ENCODE assay signal across 9 mouse cellular contexts in genomic region chr2:172221656-172222393, GRCm38 (mm10). TPM values are rescaled to one million over a fixed set of nuclear protein-coding genes. Genes with fewer than 3 reads are reported as not detected.
DNase-seq lines count a peak whose midpoint lies in the region; ATAC-seq and TF ChIP-seq lines count a peak whose summit lies in the region.
"Had no signal": no experiment of that assay in that cellular context is flagged by ENCODE, and none has a peak within 500 bp of the region (broad histone marks: within the 10 kb centered on the region; RNA-seq: fewer than 3 reads in every experiment).

No protein-coding gene starts in this region.

- intact Hi-C loops in heart, adult 2 months (cut with DNase I), result loop anchor here (5.0 to 10.0 kb wide), 3 partner anchors 225 to 533 kb away; no protein-coding TSS in a partner anchor

- 0 out of 2 replicates have a peak, but pooled peaks have one; percentile 48 for ATAC-seq in forebrain, embryonic 13.5 days
- ATAC-seq in forebrain, embryonic 12.5 days (ENCODE audit: low FRiP score), result no peak

- H3K27me3 ChIP-seq in forebrain, embryonic 13.5 days, result peaks cover 11% of the 10 kb centered on the region; the same call in 1 of the 2 replicates
- H3K27me3 ChIP-seq in forebrain, embryonic 12.5 days, result peaks cover 25% of the 10 kb centered on the region
- H3K27me3 ChIP-seq in heart, adult 2 months (ENCODE audit: control insufficient read depth, insufficient read depth, low read length), result no peaks in the 10 kb centered on the region

- 0 out of 2 replicates have a peak, but pooled peaks have one; percentile 34 for TF ChIP-seq EP300 in heart, adult 2 months (IDR thresholded peaks at IDR 0.05; ENCODE audit: insufficient read depth, low read depth, low read length)

- no peaks in the 10 kb centered on the region for H3K9me3 ChIP-seq in forebrain, embryonic 13.5 days (replicated peaks)
- H3K9me3 ChIP-seq in forebrain, embryonic 12.5 days, result no peaks in the 10 kb centered on the region

- 6% methylated on average over 16 of the region's 16 CpGs for WGBS in forebrain, embryonic 13.5 days
- WGBS in forebrain, embryonic 12.5 days, result 6% methylated on average over 16 of the region's 16 CpGs
- 14% methylated on average over 16 of the region's 16 CpGs for WGBS in heart, adult 2 months

- TF ChIP-seq POLR2A in heart, adult 2 months (IDR thresholded peaks at IDR 0.05; ENCODE audit: insufficient read depth, low read depth, low read length), result no peak

- H3K79me2 ChIP-seq in heart, adult 2 months (replicated peaks; ENCODE audit: control insufficient read depth, insufficient read depth, low read length), result no peaks in the 10 kb centered on the region

- H3K27ac ChIP-seq in forebrain, embryonic 13.5 days, result no peak overlapping the region
- H3K27ac ChIP-seq in forebrain, embryonic 12.5 days, result no peak overlapping the region
- no peak overlapping the region for H3K27ac ChIP-seq in heart, adult 2 months
- H3K27ac ChIP-seq: macrophage had no signal

- no peak overlapping the region for H3K9ac ChIP-seq in forebrain, embryonic 13.5 days
- no peak overlapping the region for H3K9ac ChIP-seq in forebrain, embryonic 12.5 days
- H3K9ac ChIP-seq in heart, adult 2 months (ENCODE audit: low read depth, low read length), result no peak overlapping the region

- TF ChIP-seq CTCF in heart, adult 2 months (IDR thresholded peaks at IDR 0.05), result peak; percentile 91

- H3K4me2 ChIP-seq in forebrain, embryonic 13.5 days, result 0 out of 2 replicates have a peak overlapping the region, but pooled peaks have one; percentile 1
- no peak overlapping the region for H3K4me2 ChIP-seq in forebrain, embryonic 12.5 days

- H3K4me1 ChIP-seq in forebrain, embryonic 13.5 days, result peaks cover 4% of the 10 kb centered on the region; the same call in 1 of the 2 replicates
- H3K4me1 ChIP-seq in forebrain, embryonic 12.5 days, result peaks cover 4% of the 10 kb centered on the region; the same call in 1 of the 2 replicates
- no peaks in the 10 kb centered on the region for H3K4me1 ChIP-seq in heart, adult 2 months (ENCODE audit: control insufficient read depth, insufficient read depth, low read length)

- H3K36me3 ChIP-seq in forebrain, embryonic 13.5 days (ENCODE audit: poor library complexity, severe bottlenecking), result no peaks in the 10 kb centered on the region
- no peaks in the 10 kb centered on the region for H3K36me3 ChIP-seq in forebrain, embryonic 12.5 days (replicated peaks)
- H3K36me3 ChIP-seq in heart, adult 2 months (ENCODE audit: control insufficient read depth, insufficient read depth, low read length), result no peaks in the 10 kb centered on the region

- DNase-seq in R1 (ENCODE audit: low read depth, low spot score), result peak; percentile 59
- peak; percentile 79 to 91 for DNase-seq in cerebellum, postnatal 4 days (ENCODE audit: low spot score in 2 of 2)
- peak; percentile 28 to 78 for DNase-seq in heart, adult 2 months
- peak; percentile 17 for DNase-seq in layer of hippocampus, adult 9-11 months
- DNase-seq in lung, postnatal 4 days, result peak; percentile 34 to 71
- peak; percentile 48 to 68 for DNase-seq in spleen, postnatal 10 days (ENCODE audit: low spot score in 2 of 2)

- H3K4me3 ChIP-seq in forebrain, embryonic 13.5 days, result no peak overlapping the region
- no peak overlapping the region for H3K4me3 ChIP-seq in forebrain, embryonic 12.5 days (replicated peaks)
- no peak overlapping the region for H3K4me3 ChIP-seq in heart, adult 2 months

RNA-seq across cellular contexts. Expression of gene Mc3r, which starts 26.5 kb away (rescaled TPM):
- polyA plus RNA-seq in forebrain, embryonic 13.5 days (2015; fragmentation: Nextera tagmentation; extraction: Ambion mirVana), result 0.10 and 0.15 TPM in 2 replicates
- 0.09 TPM in 1 of 2 replicates, not detected in the other for polyA plus RNA-seq in forebrain, embryonic 12.5 days (2016; fragmentation: Nextera tagmentation; extraction: Ambion mirVana)
- total RNA-seq in heart, adult 2 months (2021), result not detected
- not detected in 2 replicates for polyA plus RNA-seq in heart, adult 2 months (2012; rRNA removed)
- polyA plus RNA-seq: macrophage had no signal

Comparison
In these comparisons a context has a peak if more than half of its experiments do, and no peak if none do; other contexts are left out.
1. DNase-seq: peak in every context shown above with its lines; median percentile 85 in cerebellum, postnatal 4 days; 59 in R1; 58 in spleen, postnatal 10 days; 53 in heart, adult 2 months; 52 in lung, postnatal 4 days; 17 in layer of hippocampus, adult 9-11 months.